In genomic region chr6:103024006-103024405, GRCm38 (mm10) we compare ENCODE assay signal across 11 mouse cellular contexts.
DNase-seq lines count a peak whose midpoint lies in the region; TF ChIP-seq lines count a peak whose summit lies in the region.
"Had no signal": no experiment of that assay in that cellular context is flagged by ENCODE, and none has a peak within 500 bp of the region (broad histone marks: within the 10 kb centered on the region; RNA-seq: fewer than 3 reads in every experiment).

No protein-coding gene starts in this region.

- no peaks in the 10 kb centered on the region for H3K36me3 ChIP-seq in midbrain, embryonic 10.5 days
- H3K36me3 ChIP-seq: forebrain, embryonic 12.5 days; midbrain, embryonic 12.5 days had no signal

- H3K27me3 ChIP-seq in cerebellum, adult 2 months (ENCODE audit: control insufficient read depth, insufficient read depth, low read length) = no peaks in the 10 kb centered on the region
- H3K27me3 ChIP-seq in midbrain, embryonic 10.5 days (ENCODE audit: low read depth, poor library complexity, severe bottlenecking) = no peaks in the 10 kb centered on the region
- H3K27me3 ChIP-seq: forebrain, embryonic 12.5 days; midbrain, embryonic 12.5 days had no signal

- H3K9me3 ChIP-seq in midbrain, embryonic 10.5 days (replicated peaks) = no peaks in the 10 kb centered on the region
- H3K9me3 ChIP-seq: forebrain, embryonic 12.5 days; midbrain, embryonic 12.5 days had no signal

- H3K4me1 ChIP-seq in cerebellum, adult 2 months (ENCODE audit: control insufficient read depth, insufficient read depth, low read length) = no peaks in the 10 kb centered on the region
- no peaks in the 10 kb centered on the region for H3K4me1 ChIP-seq in midbrain, embryonic 10.5 days
- H3K4me1 ChIP-seq: forebrain, embryonic 12.5 days; midbrain, embryonic 12.5 days had no signal

- intact Hi-C loops in left cerebral cortex, postnatal 10 days (cut with DNase I) = no loop called here
- intact Hi-C loops in left cerebral cortex, postnatal 36 days (cut with DNase I) = no loop called here

- 7% methylated on average over 2 of the region's 2 CpGs for WGBS in cerebellum, adult 2 months
- 80% methylated on average over 2 of the region's 2 CpGs for WGBS in midbrain, embryonic 10.5 days

- TF ChIP-seq CTCF in cerebellum, adult 2 months (IDR thresholded peaks at IDR 0.05; ENCODE audit: borderline replicate concordance, insufficient read depth, low read depth, low read length) = no peak

- no peak overlapping the region for H3K4me3 ChIP-seq in cerebellum, adult 2 months (replicated peaks; ENCODE audit: insufficient read depth, low read depth, low read length)
- H3K4me3 ChIP-seq in midbrain, embryonic 10.5 days = no peak overlapping the region
- H3K4me3 ChIP-seq: forebrain, embryonic 12.5 days; midbrain, embryonic 12.5 days had no signal

- DNase-seq in cerebellum, adult 18-20 months = peak; percentile 2 to 8
- no peak for DNase-seq in cerebellum, adult 11 months
- DNase-seq in left cerebral cortex, postnatal 10 days (ENCODE audit: extremely low spot score in 1 of 2, low spot score in 2 of 2) = peak; percentile 13 to 16
- no peak for DNase-seq in left cerebral cortex, postnatal 36 days (ENCODE audit: low spot score in 2 of 2)
- DNase-seq in cerebellum, adult 2 months = peak; percentile 7 to 26
- peak; percentile 2 for DNase-seq in lung, postnatal 10 days
- DNase-seq in thymus, postnatal 14 days = no peak
- DNase-seq in midbrain, embryonic 10.5 days (ENCODE audit: low spot score) = no peak

- no peak overlapping the region for H3K27ac ChIP-seq in cerebellum, adult 2 months (ENCODE audit: insufficient read depth, low read length)
- no peak overlapping the region for H3K27ac ChIP-seq in midbrain, embryonic 10.5 days (replicated peaks)
- H3K27ac ChIP-seq: forebrain, embryonic 12.5 days; midbrain, embryonic 12.5 days; stomach, postnatal 0 days had no signal

- TF ChIP-seq POLR2A in cerebellum, adult 2 months (IDR thresholded peaks at IDR 0.05; ENCODE audit: borderline replicate concordance, insufficient read depth, low read length) = no peak

Comparison
In these comparisons a context has a peak if more than half of its experiments do, and no peak if none do; other contexts are left out.
1. DNase-seq: peak in cerebellum, adult 18-20 months (2 of 2), left cerebral cortex, postnatal 10 days (2 of 2), cerebellum, adult 2 months (2 of 2) and lung, postnatal 10 days (single experiment); none in cerebellum, adult 11 months (single experiment), left cerebral cortex, postnatal 36 days (0 of 2), thymus, postnatal 14 days (single experiment) and midbrain, embryonic 10.5 days (single experiment).